Mouse (Mus musculus) kidney, embryonic 16.5 days (tissue): ENCODE results near the gene Tgfbr1. TPM values are rescaled to one million over a fixed set of nuclear protein-coding genes. Genes with fewer than 3 reads are reported as not detected.

Source experiments
- ATAC-seq: fragments of 200-750 bp; cut with Nextera tagmentation; 2 replicates; pipeline ENCODE4 v1.8.0; 2017; ENCODE audit warnings: moderate TSS enrichment; ENCODE audit not compliant: low FRiP score, low TSS enrichment
- H3K27ac ChIP-seq: fragments of 300-500 bp; sonication (generic); 2 replicates; pipeline ENCODE4 v1.5.1; 2014; ENCODE audit warnings: low read length
- H3K27me3 ChIP-seq: fragments of 300-500 bp; sonication (generic); 2 replicates; pipeline ENCODE4 v1.6.1; 2014; ENCODE audit warnings: low read length, control low read depth, mixed read lengths; ENCODE audit not compliant: insufficient read depth
- H3K36me3 ChIP-seq: fragments of 300-500 bp; sonication (generic); 2 replicates; pipeline ENCODE4 v1.6.1; 2014; ENCODE audit warnings: low read length, control low read depth, mixed read lengths; ENCODE audit not compliant: insufficient read depth
- H3K4me1 ChIP-seq: fragments of 300-500 bp; sonication (generic); 2 replicates; pipeline ENCODE4 v1.6.1; 2014; ENCODE audit warnings: low read length, control low read depth, mixed read lengths; ENCODE audit not compliant: insufficient read depth
- H3K4me2 ChIP-seq: fragments of 300-500 bp; sonication (generic); replicated peaks from 2 replicates; pipeline ENCODE4 v1.6.1; 2014; ENCODE audit warnings: low read depth, low read length
- H3K4me3 ChIP-seq: fragments of 300-500 bp; sonication (generic); 2 replicates; pipeline ENCODE4 v1.5.1; 2014; ENCODE audit warnings: mild to moderate bottlenecking, low read length
- H3K9ac ChIP-seq: fragments of 300-500 bp; sonication (generic); replicated peaks from 2 replicates; pipeline ENCODE4 v1.6.1; 2014; ENCODE audit warnings: low read length
- H3K9me3 ChIP-seq: fragments of 300-500 bp; sonication (generic); 2 replicates; pipeline ENCODE4 v1.6.1; 2016; ENCODE audit warnings: low read length, control low read depth
- WGBS: fragments of 180-500 bp; shearing (Covaris S2); extraction: QIAGEN DNeasy Blood & Tissue Kit; methylation state at CpG from one replicate; pipeline ENCODE4 v1.1.7; 2014; 5-methylcytosine and 5-hydroxymethylcytosine counted together
- polyA plus RNA-seq: library from polyadenylated mRNA; unstranded; fragments of >200 nt; fragmentation: Nextera tagmentation; extraction: Ambion mirVana; gene quantifications from 2 replicates; pipeline ENCODE4 v1.2.1, GENCODE M21; 2015

The Tgfbr1 gene
- 44.7 and 50.0 TPM in 2 replicates for polyA plus RNA-seq

GRCm38 (mm10) chr4:47352803-47353388 lies at the start of gene Tgfbr1:
Gene Tgfbr1 (plus strand): TSS chr4:47353222.
- H3K9ac ChIP-seq, result peak within 1 kb of the TSS; percentile 94
- H3K4me3 ChIP-seq, result peak within 1 kb of the TSS; percentile 94
- H3K9me3 ChIP-seq, result no peaks in the 10 kb centered on the region
- no peaks in the 10 kb centered on the region for H3K36me3 ChIP-seq
- peak within 1 kb of the TSS; percentile 99 for H3K4me2 ChIP-seq
- H3K27ac ChIP-seq, result peak within 1 kb of the TSS; percentile 94
- peak; percentile 98 for ATAC-seq
- H3K4me1 ChIP-seq, result peaks cover 47% of the 10 kb centered on the region
- 0% methylated on average over 58 of the region's 65 CpGs for WGBS
- no peaks in the 10 kb centered on the region for H3K27me3 ChIP-seq

- Histone ChIP-seq H3K4me3 (no peak overlapping the region), H3K4me2 (no peak overlapping the region), H3K9ac (no peak overlapping the region), H3K9me3 (peaks cover 14% of the 10 kb centered on the region), H3K4me1 (no peaks in the 10 kb centered on the region), H3K27ac (no peak overlapping the region), H3K27me3 (no peaks in the 10 kb centered on the region), H3K36me3 (peaks cover 9% of the 10 kb centered on the region; the same call in 1 of the 2 replicates)
- WGBS, result 70% methylated on average over 5 of the region's 5 CpGs
- ATAC-seq, result no peak
Observed at GRCm38 (mm10) chr4:47303340-47303998, 49.6 kb upstream of the Tgfbr1 start.

- Histone ChIP-seq H3K36me3 (no peaks in the 10 kb centered on the region), H3K27ac (no peak overlapping the region), H3K9me3 (no peaks in the 10 kb centered on the region), H3K4me2 (no peak overlapping the region), H3K27me3 (no peaks in the 10 kb centered on the region), H3K4me3 (no peak overlapping the region), H3K9ac (no peak overlapping the region), H3K4me1 (peaks cover 3% of the 10 kb centered on the region; the same call in 1 of the 2 replicates)
- 84% methylated on average over 12 of the region's 12 CpGs for WGBS
- no peak for ATAC-seq
Observed at GRCm38 (mm10) chr4:47309886-47310625, 43.0 kb upstream of the Tgfbr1 start.

- no peak for ATAC-seq
- no peak overlapping the region for H3K4me3 ChIP-seq
- 81% methylated on average over 6 of the region's 6 CpGs for WGBS
Observed at GRCm38 (mm10) chr4:47310812-47311211, 42.2 kb upstream of the Tgfbr1 start.

GRCm38 (mm10) chr4:47311467-47311866 lies 41.6 kb upstream of the Tgfbr1 start:
- Histone ChIP-seq H3K27me3 (no peaks in the 10 kb centered on the region), H3K27ac (no peak overlapping the region), H3K9me3 (no peaks in the 10 kb centered on the region), H3K4me1 (peaks cover 3% of the 10 kb centered on the region; the same call in 1 of the 2 replicates), H3K36me3 (no peaks in the 10 kb centered on the region), H3K9ac (no peak overlapping the region), H3K4me2 (no peak overlapping the region), H3K4me3 (no peak overlapping the region)
- no peak for ATAC-seq
- 88% methylated on average over 6 of the region's 6 CpGs for WGBS

More at GRCm38 (mm10) chr4:47310812-47311211, 42.2 kb upstream of the Tgfbr1 start:
- H3K27me3 ChIP-seq, result no peaks in the 10 kb centered on the region
- H3K9ac ChIP-seq, result no peak overlapping the region
- peaks cover 3% of the 10 kb centered on the region; the same call in 1 of the 2 replicates for H3K4me1 ChIP-seq
- H3K4me2 ChIP-seq, result no peak overlapping the region
- H3K9me3 ChIP-seq, result no peaks in the 10 kb centered on the region
- H3K36me3 ChIP-seq, result no peaks in the 10 kb centered on the region
- H3K27ac ChIP-seq, result no peak overlapping the region

- no peak overlapping the region for H3K9ac ChIP-seq
- H3K27me3 ChIP-seq, result no peaks in the 10 kb centered on the region
- no peak for ATAC-seq
- no peak overlapping the region for H3K4me2 ChIP-seq
- H3K4me1 ChIP-seq, result peaks cover 3% of the 10 kb centered on the region; the same call in 1 of the 2 replicates
- H3K4me3 ChIP-seq, result no peak overlapping the region
- WGBS, result 59% methylated on average over 7 of the region's 7 CpGs
- no peaks in the 10 kb centered on the region for H3K36me3 ChIP-seq
- no peaks in the 10 kb centered on the region for H3K9me3 ChIP-seq
- no peak overlapping the region for H3K27ac ChIP-seq
Observed at GRCm38 (mm10) chr4:47311929-47312328, 41.1 kb upstream of the Tgfbr1 start.

GRCm38 (mm10) chr4:47312676-47313075 lies 40.3 kb upstream of the Tgfbr1 start:
- no peaks in the 10 kb centered on the region for H3K27me3 ChIP-seq
- no peak overlapping the region for H3K27ac ChIP-seq
- peaks cover 3% of the 10 kb centered on the region; the same call in 1 of the 2 replicates for H3K4me1 ChIP-seq
- H3K36me3 ChIP-seq, result no peaks in the 10 kb centered on the region
- no peaks in the 10 kb centered on the region for H3K9me3 ChIP-seq
- no peak for ATAC-seq
- H3K4me3 ChIP-seq, result no peak overlapping the region
- no peak overlapping the region for H3K9ac ChIP-seq
- H3K4me2 ChIP-seq, result no peak overlapping the region
- 69% methylated on average over 14 of the region's 14 CpGs for WGBS

- Histone ChIP-seq H3K27me3 (no peaks in the 10 kb centered on the region), H3K4me2 (no peak overlapping the region), H3K9me3 (no peaks in the 10 kb centered on the region), H3K4me1 (peaks cover 3% of the 10 kb centered on the region; the same call in 1 of the 2 replicates), H3K9ac (no peak overlapping the region), H3K36me3 (no peaks in the 10 kb centered on the region), H3K27ac (no peak overlapping the region), H3K4me3 (no peak overlapping the region)
- no peak for ATAC-seq
- 83% methylated on average over 8 of the region's 8 CpGs for WGBS
Observed at GRCm38 (mm10) chr4:47313710-47314410, 39.2 kb upstream of the Tgfbr1 start.

- no peak overlapping the region for H3K4me2 ChIP-seq
- no peak overlapping the region for H3K4me3 ChIP-seq
- WGBS, result 51% methylated on average over 2 of the region's 2 CpGs
- H3K27me3 ChIP-seq, result no peaks in the 10 kb centered on the region
- no peak overlapping the region for H3K27ac ChIP-seq
- H3K4me1 ChIP-seq, result peaks cover 3% of the 10 kb centered on the region; the same call in 1 of the 2 replicates
- no peak for ATAC-seq
- H3K9ac ChIP-seq, result no peak overlapping the region
- H3K36me3 ChIP-seq, result no peaks in the 10 kb centered on the region
- no peaks in the 10 kb centered on the region for H3K9me3 ChIP-seq
Observed at GRCm38 (mm10) chr4:47315458-47315857, 37.6 kb upstream of the Tgfbr1 start.
